Mouse (Mus musculus): ENCODE measurements around the gene Slc16a10.

The Slc16a10 gene

DNA sequence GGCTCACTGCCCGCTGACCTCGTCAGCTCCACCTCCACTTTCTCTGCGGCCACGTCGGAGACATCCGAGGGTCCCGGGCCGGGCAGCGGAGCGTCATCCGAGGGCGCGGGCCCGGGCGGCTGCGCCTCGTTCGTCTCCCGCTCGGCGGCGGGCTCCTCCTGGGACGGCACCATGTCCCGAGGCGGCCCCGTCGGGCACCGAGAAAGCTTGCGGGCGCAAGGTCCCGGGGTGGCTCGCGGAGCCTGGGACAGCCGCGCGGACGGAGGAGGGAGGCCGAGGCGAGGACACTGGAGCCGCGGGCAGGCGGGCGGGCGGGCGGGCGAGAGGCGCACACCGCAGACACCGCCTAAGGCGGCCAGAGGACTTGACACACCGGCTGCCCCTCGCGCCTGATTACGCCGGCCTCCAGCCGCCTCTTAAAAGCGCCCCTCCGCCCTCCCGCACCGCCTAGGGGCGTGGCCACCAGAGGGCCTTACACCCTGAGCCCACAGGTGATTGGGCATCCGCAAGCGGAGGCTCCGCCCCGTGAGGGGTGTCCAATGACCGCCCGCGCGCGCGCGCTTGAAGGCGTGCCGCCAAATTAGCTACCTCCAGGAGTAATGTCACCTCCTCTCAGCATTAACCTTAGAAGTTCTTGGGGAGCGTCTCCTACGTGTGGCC, at the start of gene Slc16a10:
Gene Slc16a10 (minus strand): TSS at position 395 of the 660 bp plus-strand sequence.
- peak; percentile 98 for DNase-seq (ENCODE audit: low read depth)

DNA sequence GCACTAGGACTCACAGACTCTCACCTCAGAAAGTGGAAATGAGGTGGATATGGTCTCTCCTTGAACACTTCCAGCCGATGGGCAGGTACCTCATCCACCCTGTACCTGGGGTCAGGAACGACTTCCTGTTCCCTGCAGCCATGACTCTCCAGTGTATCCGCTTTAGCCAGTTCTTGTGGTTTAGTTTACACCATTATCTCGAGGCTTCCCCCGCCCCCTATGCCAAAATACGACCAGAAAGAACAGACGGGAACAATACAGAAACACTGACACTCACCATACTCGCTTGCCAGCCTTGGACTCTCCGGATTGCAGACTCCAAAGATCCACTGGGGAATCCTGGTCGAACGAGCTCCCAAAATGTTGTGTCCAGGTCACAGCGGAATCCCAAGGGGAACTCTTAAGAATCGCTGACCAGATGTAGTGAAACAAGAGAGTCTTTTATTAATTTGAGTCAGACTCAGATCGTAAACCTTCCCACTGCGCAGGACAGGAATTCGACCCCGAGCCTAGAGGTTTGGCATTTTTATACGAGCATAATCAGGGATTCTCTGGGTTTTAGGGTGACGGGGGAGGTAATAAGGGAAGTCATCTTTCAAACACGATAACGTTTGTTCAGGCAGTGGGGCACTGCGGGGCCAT, 49.4 kb upstream of the Slc16a10 start:
- no peak for DNase-seq (ENCODE audit: low read depth)

DNA sequence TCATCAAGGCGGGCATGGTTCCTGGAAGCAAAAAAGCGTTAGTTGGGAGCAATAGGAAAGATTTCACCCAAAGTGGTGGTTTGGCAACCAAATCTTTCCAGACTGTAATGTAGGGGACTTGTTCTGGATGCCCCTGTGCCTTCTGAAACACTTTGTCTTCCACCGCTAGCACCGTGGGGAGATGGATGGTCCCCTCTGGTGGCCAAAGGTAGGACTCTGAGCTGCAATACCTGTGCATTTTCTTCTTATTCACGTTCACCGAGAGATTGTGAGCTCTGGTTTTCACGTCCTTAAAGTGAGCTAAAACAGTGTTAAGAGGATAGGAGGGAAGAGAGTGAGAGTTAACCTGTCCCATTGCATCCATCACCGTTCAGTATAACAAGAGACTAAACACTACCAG, 48.8 kb upstream of the Slc16a10 start:
- no peak for DNase-seq (ENCODE audit: low read depth)

DNA sequence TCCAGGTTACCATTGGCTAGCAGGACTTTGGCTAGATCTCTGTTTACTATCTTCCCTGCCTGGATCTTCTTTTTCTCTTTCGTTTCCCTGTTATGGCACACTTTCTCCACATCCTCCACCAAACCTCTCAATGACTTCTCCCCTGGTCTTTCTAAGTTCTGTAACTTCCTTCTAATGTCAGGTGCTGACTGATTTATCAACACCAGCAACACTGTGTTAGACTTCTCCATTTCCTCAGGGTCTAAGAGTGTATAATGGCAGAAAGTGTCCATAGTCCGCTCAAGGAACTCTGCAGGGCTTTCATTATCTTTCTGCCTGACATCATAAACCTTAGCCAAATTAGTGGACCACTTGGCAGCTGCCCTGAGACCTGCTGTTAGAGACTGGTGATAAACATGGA, 47.6 kb upstream of the Slc16a10 start:
- no peak for DNase-seq (ENCODE audit: low read depth)

DNA sequence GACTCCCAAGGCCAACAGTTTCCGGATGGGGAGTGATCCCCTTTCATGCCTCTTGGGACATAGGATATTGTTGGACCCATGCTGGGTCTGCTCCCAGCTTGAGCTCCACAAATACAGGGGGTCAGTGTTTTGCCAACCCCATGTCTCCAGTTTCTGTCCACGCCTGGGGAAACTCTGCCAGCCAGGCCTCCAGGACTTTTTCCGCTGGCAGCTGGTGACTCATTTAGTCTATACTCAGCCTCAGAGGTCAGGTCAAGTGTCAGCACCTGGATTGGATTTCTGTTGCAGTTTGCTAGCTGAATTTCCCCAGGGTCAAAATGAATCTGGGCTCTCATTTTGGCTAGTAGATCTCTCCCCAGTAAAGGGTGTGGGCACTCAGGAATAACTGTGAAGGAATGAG, 46.8 kb upstream of the Slc16a10 start:
- no peak for DNase-seq (ENCODE audit: low read depth)

DNA sequence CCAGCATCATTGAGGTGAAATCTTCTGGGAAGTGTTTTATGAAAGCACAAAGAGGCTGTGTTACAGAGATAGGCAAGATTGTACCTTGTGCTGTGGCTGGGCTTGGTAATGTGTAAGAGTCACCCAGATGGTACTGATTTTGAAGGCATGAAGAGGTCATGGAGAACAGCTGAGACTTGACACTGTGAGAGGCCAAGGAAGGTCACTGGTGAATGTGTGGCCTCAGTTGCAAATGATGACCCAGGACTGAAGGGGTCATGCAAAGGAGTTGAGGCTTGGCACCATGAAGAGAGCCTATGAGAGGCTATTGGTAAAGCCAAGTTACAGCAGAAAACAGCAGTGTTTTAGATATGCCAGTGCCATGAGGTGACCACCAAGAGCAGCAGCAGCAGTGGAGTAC, 43.9 kb upstream of the Slc16a10 start:
- no peak for DNase-seq (ENCODE audit: low read depth)

DNA sequence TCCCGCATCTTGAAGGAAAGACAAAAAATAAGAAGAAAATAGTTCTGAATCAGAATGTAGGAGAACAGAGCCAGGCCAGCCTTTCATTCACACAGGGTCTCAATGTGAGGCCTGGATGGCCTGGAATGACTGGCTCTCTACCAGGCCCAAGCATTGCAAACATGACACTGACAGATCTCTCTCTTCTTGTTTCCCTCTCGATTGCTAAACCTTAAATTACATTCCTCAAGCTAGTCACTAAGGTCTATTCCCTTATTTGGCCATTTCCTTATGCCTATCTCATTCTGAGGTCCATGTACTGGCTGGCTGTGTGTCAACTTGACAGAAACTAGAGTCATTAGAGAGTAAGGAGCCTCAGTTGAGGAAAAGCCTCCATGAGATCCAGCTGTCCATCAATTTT, 38.0 kb upstream of the Slc16a10 start:
- DNase-seq (ENCODE audit: low read depth), result no peak

DNA sequence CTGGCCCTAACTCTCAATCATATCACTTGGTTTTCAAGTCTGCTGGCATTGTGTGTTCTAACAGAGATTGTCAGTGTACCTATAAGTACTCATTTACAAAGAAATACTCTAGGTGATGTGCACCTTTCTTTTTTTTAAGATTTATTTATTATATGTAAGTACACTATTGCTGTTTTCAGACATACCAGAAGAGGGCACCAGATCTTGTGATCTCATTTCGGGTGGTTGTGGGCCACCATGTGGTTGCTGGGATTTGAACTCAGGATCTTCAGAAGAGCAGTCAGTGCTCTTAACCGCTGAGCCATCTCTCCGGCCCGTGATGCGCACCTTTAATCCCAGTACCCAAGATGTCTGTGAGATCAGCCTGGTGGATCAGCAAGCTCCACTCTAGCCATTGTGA, 37.1 kb upstream of the Slc16a10 start:
- no peak for DNase-seq (ENCODE audit: low read depth)

DNA sequence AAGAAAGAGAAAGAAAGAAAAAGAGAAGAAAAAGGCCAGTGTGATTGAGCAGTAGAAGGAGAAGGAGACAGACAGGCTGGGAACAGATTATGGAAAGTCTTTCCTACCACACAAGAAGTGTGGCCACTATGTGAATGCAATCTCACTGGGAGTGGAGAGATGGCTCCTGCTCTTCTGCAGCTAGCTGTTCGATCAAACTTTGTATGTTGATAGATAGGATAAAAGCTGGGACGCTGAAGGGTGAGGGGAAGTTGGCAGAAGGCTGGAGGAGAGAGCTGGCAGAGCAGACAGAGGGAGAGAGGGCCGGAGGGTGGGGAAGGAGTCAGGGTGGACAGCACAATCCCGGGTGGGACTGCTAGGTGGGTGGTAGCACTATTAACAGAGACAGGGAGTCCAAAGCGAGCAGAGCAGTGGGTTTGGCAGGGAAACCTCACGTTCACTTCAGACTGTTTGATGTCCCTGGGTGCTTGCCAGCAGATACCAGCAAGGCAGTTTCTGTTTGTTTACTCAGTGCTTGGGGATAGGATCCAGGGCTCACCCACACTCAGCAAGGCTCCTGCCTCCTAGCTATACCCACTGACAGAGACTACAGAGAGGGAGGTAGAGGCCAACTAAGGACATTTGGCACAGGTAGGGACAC, 35.4 kb upstream of the Slc16a10 start:
- DNase-seq (ENCODE audit: low read depth), result no peak

DNA sequence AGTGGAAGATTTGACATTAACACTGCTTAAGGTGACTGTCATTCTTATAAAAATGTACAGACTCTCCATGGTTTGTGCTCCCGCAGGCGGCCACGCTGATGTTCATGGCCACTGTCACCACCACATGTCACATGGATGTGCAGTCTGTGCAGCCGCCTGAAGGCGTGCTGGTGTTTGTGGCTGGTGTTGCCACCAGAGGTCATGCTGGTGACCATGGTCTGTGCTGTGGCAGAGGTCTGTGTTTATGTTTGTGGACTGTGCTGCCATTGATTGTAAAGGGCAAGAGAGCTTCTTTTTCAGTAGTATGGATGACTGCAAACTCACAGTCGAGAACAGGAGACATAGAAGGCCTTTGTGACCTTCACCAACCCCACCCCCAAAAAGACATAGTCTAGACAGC, 30.1 kb upstream of the Slc16a10 start:
- no peak for DNase-seq (ENCODE audit: low read depth)

DNA sequence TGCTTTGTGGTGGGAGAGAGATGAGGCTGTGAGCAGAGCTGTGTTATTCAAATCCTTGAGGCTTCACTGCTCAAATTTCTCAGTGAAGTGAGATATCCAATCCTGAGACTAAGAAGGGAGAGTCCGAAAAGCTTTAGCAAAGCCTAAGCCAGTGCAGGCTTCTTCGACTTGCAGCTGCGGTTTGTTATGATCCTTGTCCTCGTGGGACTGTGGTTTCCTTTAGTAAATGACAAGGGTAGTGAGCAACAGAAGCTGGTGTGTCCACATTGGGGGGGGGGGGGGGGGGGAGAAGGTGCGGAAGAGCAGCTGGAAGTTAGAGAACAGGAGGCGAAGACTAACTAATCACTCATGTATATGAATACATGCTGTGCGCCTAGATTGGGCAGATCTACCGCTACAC, 29.2 kb upstream of the Slc16a10 start:
- no peak for DNase-seq (ENCODE audit: low read depth)

DNA sequence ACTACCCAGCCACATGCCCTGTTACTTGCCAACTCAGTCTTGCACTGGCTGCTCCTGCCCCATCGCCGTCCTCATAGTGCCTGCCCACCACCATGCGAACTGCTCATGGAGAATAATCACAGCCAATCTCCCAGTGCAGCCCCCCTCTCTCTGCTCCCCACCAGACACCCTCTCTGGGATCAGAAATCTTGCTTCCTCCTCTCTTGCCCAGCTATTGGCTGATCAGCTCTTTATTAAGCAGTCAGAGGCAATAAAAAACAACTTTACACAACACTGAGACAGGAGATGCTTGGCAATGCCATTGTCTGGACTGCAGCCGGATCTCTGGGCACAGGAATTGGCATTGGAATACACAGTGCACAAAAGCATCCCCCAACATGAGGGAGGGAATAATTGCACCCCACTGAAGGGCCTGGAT, 28.1 kb upstream of the Slc16a10 start:
- DNase-seq (ENCODE audit: low read depth), result no peak

DNA sequence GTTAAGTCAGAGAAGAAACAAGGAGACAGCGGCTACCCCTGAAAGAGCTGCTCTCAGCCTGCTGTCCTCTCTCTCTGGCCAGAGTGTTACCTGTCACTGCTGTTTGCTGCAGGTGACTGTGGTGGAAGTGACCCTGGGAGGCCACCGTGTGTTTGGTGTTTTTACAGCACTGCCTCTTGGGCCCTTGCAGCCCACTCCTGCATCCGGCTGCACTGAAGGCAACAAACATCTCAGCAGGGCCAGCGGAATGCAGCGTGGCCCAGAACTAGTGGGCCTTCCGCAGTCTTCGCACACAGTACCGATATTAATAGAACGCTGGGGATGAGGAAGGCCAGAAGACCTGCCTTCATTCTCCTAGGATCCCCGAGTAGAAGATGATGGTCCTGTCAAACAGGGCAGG, 27.5 kb upstream of the Slc16a10 start:
- DNase-seq (ENCODE audit: low read depth), result no peak

DNA sequence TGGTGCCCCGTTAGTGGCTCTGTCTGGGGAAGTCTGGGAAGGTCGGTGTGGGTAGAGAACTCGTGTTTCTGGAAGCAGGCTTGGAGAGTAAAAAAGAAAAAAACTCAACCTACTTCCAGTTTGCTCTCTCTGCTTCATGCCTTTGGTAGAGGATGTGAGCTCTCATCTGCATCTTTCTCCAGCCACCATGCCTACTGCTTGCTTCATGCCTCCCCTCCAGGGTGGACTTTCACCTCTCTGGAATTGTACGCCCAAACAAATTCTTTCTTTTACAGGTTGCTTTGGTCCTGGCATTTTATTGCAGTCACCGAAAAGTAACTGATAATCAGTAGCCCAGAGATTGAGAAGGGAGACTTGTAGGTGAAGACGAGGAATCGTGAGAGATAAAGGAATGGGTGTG, 27.0 kb upstream of the Slc16a10 start:
- no peak for DNase-seq (ENCODE audit: low read depth)

DNA sequence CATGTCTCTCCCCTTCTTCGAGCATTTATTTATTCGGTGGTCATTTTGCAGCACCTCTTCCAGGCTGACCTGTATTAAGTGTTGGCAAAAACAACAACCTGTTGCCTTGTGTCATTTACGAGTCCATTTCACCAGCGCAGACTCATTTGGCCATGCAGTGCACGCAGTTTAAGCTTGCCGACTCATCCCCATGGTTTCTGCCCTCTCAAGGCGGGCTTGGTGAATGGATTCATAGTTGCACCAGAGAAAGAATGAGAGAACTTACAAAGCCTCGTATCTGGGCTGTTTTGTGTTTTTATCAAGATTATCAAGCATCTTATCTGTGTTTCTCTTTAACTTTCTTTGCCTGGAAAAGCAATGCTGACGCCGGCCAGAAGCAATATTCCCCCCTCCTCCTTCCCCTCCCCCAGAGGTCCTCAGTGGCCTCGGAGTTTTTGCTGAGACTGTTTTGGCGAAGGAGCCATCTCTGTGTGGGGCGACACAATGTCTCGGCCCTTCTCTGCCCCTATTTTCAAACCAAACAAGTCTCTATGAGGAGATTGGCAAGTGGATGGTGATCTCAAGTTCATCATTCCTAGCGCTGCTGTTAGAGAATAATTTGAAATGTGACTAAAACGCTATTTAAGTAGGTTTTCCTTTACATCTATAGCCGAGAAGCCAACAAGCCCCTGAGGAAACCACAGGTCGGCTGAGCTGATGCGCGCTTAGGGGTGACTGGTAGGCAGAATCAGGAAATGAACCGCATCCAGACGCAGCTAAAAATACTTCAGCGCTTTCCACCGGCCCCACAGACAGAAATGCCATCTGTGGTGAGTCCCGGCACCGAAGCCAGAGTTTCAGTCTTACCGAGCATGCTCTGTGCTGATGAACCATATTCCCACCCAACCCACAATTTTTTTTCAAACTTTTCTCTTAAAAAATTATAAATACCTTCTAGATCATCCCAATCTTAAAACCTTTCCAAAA, 22.6 kb upstream of the Slc16a10 start:
- DNase-seq (ENCODE audit: low read depth), result no peak

DNA sequence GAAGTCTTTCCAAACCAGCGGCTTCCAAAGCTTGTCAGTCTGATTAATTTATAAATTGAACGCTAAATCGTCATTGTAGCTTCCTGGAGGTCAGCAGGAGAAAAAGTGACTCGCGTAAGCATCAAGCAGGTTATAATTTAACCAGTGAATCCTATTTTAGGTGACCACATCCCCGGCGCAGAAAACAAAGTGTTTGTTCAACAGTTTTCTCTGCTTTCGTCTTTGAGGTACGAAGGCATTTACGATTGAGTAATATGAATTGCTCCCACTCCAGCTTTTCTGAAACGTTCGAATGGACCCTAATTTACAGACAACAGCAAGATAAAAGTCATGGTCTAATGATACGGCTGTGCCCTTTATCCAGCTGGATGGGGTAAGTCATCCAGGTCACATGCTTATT, 21.9 kb upstream of the Slc16a10 start:
- no peak for DNase-seq (ENCODE audit: low read depth)

DNA sequence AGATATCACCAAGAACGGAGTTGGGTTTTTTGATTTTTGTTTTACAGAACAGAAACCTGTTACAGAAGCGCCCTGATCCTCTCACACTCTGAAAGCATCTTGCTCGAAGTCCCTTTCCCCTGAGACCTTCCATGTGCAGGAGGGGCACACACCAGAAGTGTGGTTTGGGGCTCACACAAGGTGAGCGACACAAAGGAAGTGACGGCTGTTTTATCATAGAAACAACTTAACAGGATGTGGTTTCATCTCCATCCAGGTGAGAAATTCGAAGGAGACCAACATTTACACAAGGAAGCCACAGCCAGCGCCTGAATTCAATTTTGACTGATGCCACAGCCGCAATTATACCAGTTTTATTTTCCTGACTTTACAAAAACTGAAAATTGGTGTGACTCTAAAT, 21.3 kb upstream of the Slc16a10 start:
- DNase-seq (ENCODE audit: low read depth), result no peak

DNA sequence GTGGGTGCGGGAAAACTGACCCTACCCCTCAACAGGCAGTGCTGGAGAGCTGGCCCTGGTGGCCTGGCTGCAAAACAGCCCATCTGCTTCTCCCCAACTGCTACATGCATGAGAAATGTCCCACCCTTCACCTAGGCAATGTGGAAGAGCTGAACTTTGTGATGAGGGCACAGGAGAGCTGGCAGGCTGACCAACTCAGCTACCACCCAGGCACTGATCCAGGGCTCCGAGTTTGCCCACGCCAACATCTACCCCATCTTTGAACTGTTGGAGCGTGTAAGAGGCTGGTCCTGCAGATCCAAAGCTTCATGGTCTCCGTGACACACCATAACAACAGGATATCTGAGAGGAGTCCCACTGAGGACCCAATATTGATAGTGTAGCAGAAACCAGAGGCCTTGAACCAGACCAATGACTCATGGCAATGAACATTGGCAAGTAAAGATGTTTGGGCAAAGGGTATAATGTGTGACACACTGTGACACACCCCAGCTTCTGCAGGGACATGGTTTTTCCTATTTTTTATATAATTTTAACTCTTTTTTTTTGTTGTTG, 19.7 kb upstream of the Slc16a10 start:
- no peak for DNase-seq (ENCODE audit: low read depth)

DNA sequence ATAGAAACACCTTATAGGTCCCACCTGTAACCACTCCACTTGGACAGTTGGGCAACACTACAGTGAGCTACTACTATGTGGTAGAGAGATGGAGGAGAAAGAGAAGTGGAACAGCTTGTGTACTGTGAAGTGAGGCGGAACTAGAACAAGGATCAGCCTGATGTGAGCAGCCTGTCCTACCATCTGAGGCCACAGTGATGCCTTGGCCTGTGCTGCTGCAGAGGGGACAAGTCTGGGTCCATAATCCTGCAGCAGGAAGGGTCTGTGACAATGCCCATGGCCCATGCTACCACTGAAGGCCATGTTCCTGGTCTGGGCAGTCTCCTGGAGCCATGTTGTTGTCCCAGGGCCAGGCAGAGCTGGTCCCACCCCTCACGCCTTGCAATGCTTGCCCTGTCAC, 19.2 kb upstream of the Slc16a10 start:
- DNase-seq (ENCODE audit: low read depth), result no peak

DNA sequence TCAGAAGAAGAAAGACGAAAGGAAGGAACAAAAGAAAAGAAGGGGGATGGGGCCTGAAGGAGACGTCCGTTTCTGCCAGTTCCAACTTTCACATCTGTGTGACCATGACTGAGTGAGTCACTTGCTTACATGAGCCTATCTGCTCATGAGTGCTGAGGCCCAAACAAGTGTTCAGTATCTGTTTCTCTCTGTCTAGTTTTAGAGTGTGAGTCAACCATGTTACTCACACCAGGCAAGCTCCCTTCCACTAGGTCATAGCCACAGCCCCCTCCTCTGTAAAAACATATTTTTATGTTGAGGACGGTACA, 10.4 kb upstream of the Slc16a10 start:
- no peak for DNase-seq (ENCODE audit: low read depth)

DNA sequence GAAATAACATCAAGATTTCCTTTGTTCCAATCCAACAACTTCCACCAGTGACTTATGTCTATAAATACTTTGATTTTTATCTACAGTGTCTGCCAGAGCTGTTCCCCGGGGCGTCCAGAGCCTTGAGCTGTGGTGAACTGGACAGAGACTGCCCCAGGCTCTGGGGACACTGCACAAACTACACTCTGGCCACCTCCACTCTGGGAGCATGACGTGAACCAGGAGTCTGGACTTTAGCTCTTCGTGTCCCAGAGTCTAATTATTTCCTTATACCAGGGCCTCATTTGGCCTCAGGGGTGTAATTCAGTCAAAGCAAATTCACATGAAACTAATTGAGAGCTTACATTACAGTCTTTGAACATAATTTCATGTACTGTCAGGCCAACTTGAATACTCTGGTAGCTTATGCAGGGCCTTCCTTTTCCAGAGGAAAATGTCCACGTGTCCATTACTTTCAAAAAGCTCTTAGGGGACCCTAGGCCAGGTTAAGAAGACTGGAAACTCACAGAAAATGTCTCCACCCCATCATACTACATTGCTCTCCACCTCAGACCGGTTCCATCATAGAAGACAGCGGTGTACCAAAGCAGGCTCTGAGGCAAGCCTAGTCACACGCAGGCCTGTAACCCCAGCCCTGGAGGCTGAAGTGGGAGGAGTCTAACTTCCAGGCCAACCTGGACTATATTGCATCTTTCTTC, 9.9 kb upstream of the Slc16a10 start:
- no peak for DNase-seq (ENCODE audit: low read depth)
